Mouse (Mus musculus) kidney, adult 2 months (tissue): ENCODE measurements around the gene Wdr59.

Experiments
- CTCF ChIP-seq: fragments of 200-500 bp; conservative IDR thresholded peaks from 2 replicates; pipeline ENCODE4 v1.5.1; 2011; ENCODE audit warnings: low read depth, mild to moderate bottlenecking, control low read depth, low read length, moderate library complexity, mixed read lengths; ENCODE audit not compliant: insufficient read depth, insufficient read length
- POLR2A ChIP-seq: fragments of 200-500 bp; IDR thresholded peaks from one replicate; pipeline ENCODE4 v1.6.1; 2011; ENCODE audit warnings: low read depth, low read length, control low read depth

GRCm38 (mm10) chr8:111539422-111540076 is 17.7 kb upstream of the Wdr59 start:
- no peak for TF ChIP-seq POLR2A
- TF ChIP-seq CTCF = no peak
